Mouse (Mus musculus) heart, embryonic 12.5 days (tissue): Measurements from ENCODE around the gene Ldb3. TPM values are rescaled to one million over a fixed set of nuclear protein-coding genes. Genes with fewer than 3 reads are reported as not detected.
A peak's percentile ranks its signal among the peaks of the same experiment; 100 is the strongest.

Experiments used
- ATAC-seq: fragments of 200-750 bp; cut with Nextera tagmentation; 2 replicates; pipeline ENCODE4 v1.8.0; 2017; ENCODE audit warnings: moderate TSS enrichment, moderate library complexity; ENCODE audit not compliant: insufficient number of reproducible peaks, low FRiP score
- H3K27ac ChIP-seq: fragments of 300-500 bp; sonication (generic); 2 replicates; pipeline ENCODE4 v1.5.1; 2016; ENCODE audit warnings: mild to moderate bottlenecking, moderate library complexity; ENCODE audit not compliant: poor library complexity, severe bottlenecking
- H3K27me3 ChIP-seq: fragments of 300-500 bp; sonication (generic); replicated peaks from 2 replicates; pipeline ENCODE4 v1.6.1; 2016; ENCODE audit warnings: mild to moderate bottlenecking, moderate library complexity
- H3K36me3 ChIP-seq: fragments of 300-500 bp; sonication (generic); 2 replicates; pipeline ENCODE4 v1.6.1; 2016; ENCODE audit warnings: mild to moderate bottlenecking, moderate library complexity
- H3K4me1 ChIP-seq: fragments of 300-500 bp; sonication (generic); replicated peaks from 2 replicates; pipeline ENCODE4 v1.6.1; 2016; ENCODE audit warnings: mild to moderate bottlenecking
- H3K4me2 ChIP-seq: fragments of 300-500 bp; sonication (generic); 2 replicates; pipeline ENCODE4 v1.6.1; 2016; ENCODE audit warnings: mild to moderate bottlenecking, moderate library complexity
- H3K4me3 ChIP-seq: fragments of 300-500 bp; sonication (generic); 2 replicates; pipeline ENCODE4 v1.5.1; 2016; ENCODE audit warnings: mild to moderate bottlenecking
- H3K9ac ChIP-seq: fragments of 300-500 bp; sonication (generic); 2 replicates; pipeline ENCODE4 v1.6.1; 2016; ENCODE audit warnings: mild to moderate bottlenecking, moderate library complexity
- H3K9me3 ChIP-seq: fragments of 300-500 bp; sonication (generic); replicated peaks from 2 replicates; pipeline ENCODE4 v1.6.1; 2016; ENCODE audit warnings: mild to moderate bottlenecking, moderate library complexity
- WGBS: fragments of 180-500 bp; shearing (Covaris S2); methylation state at CpG from one replicate; pipeline ENCODE4 v1.1.7; 2016; 5-methylcytosine and 5-hydroxymethylcytosine counted together
- polyA plus RNA-seq: library from polyadenylated mRNA; unstranded; fragments of >200 nt; fragmentation: Nextera tagmentation; extraction: Ambion mirVana; gene quantifications from 2 replicates; pipeline ENCODE4 v1.2.1, GENCODE M21; 2016

Ldb3 gene
- polyA plus RNA-seq, 1 experiment from 2014 or later, result 226 TPM

DNA sequence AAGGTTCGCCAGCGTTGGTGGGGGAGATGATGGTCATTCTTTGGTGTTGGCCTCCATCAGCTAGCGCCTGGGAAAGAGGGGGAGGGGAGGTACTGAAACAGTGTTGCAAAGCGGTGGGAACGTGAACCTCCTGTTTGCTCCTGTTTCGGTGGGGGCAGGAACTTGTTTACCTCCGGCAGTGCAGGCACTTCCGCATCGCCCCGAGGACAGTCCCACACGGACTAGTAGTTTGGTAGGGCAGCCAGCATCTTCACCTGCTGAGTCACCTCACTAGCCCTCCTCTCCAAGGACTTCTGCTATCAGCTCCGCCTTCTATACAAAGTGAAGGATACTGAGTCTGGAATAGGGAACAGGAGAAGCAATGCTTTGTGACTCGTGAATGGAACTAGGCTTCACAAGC lies 26.6 kb upstream of the Ldb3 start:
- Histone ChIP-seq H3K27me3 (peaks cover 28% of the 10 kb centered on the region), H3K9me3 (no peaks in the 10 kb centered on the region), H3K36me3 (no peaks in the 10 kb centered on the region), H3K4me2 (peak overlapping the region; percentile 77), H3K4me3 (peak overlapping the region; percentile 46), H3K27ac (no peak overlapping the region), H3K9ac (peak overlapping the region; percentile 56; the same call in 1 of the 2 replicates), H3K4me1 (peaks cover 15% of the 10 kb centered on the region; the same call in 1 of the 2 replicates)
- 1% methylated on average over 13 of the region's 13 CpGs for WGBS
- peak; percentile 85 for ATAC-seq

GRCm38 (mm10) chr14:34614551-34614950 lies 26.1 kb upstream of the Ldb3 start:
- Histone ChIP-seq H3K4me3 (peak overlapping the region; percentile 46), H3K36me3 (no peaks in the 10 kb centered on the region), H3K27ac (no peak overlapping the region), H3K9ac (peak overlapping the region; percentile 56; the same call in 1 of the 2 replicates), H3K9me3 (no peaks in the 10 kb centered on the region), H3K4me2 (peak overlapping the region; percentile 77), H3K4me1 (peaks cover 15% of the 10 kb centered on the region; the same call in 1 of the 2 replicates), H3K27me3 (peaks cover 28% of the 10 kb centered on the region)
- peak; percentile 22; the same call in 1 of the 2 replicates for ATAC-seq
- WGBS, result 11% methylated on average over 15 of the region's 15 CpGs

DNA sequence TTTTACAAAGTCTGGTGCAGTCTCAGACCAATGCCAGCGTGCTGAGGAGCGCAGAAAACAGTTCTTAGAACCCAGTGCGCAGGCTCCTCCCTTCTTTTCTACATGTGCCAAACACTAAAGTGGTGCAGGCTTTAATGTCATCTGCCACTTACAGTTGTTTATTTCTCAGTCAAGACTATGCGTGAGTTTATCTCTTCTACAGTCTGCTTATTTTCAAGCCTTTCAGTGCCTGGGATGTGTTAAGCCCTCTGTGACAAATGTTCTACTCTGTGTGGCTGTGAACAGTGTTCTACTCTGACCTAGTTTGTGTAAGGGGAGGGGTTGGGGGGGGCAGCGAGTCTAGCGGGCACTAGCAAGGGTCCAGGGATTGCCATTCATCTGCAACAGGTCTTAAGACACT lies 25.0 kb upstream of the Ldb3 start:
- WGBS, result 32% methylated on average over 6 of the region's 6 CpGs
- Histone ChIP-seq H3K9me3 (no peaks in the 10 kb centered on the region), H3K27me3 (peaks cover 25% of the 10 kb centered on the region), H3K36me3 (no peaks in the 10 kb centered on the region), H3K4me3 (no peak overlapping the region), H3K4me2 (no peak overlapping the region), H3K27ac (no peak overlapping the region), H3K4me1 (peaks cover 11% of the 10 kb centered on the region; the same call in 1 of the 2 replicates), H3K9ac (no peak overlapping the region)
- ATAC-seq, result no peak

GRCm38 (mm10) chr14:34612222-34612621 lies 23.7 kb upstream of the Ldb3 start:
- no peak overlapping the region for H3K9ac ChIP-seq

DNA sequence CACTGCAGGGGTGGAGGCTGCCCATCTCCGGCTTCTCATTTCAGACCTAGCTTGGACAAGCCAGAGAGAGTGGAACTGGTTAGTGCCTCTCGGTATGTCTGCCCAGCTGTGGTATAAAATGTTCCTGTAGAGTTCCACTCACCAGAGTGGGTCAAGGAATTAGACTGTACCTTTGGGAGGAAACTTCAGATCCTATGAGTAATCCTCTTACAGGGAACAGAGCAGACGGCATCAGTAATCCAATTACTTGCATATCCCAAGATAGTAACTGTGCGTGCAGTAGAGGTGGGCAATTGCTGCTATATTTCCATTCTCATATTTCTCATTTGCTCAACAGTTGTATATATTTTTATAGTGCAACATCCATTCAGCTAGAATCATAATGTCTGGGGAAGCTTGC lies 23.1 kb upstream of the Ldb3 start:
- Histone ChIP-seq H3K9ac (no peak overlapping the region), H3K4me1 (peaks cover 21% of the 10 kb centered on the region), H3K9me3 (no peaks in the 10 kb centered on the region), H3K27me3 (peaks cover 21% of the 10 kb centered on the region), H3K36me3 (no peaks in the 10 kb centered on the region), H3K4me3 (no peak overlapping the region), H3K27ac (no peak overlapping the region), H3K4me2 (no peak overlapping the region)
- ATAC-seq, result no peak
- WGBS, result 79% methylated on average over 4 of the region's 4 CpGs

More at GRCm38 (mm10) chr14:34612222-34612621, 23.7 kb upstream of the Ldb3 start:
- Histone ChIP-seq H3K4me3 (no peak overlapping the region), H3K4me1 (peaks cover 19% of the 10 kb centered on the region), H3K27me3 (peaks cover 21% of the 10 kb centered on the region), H3K27ac (no peak overlapping the region), H3K36me3 (no peaks in the 10 kb centered on the region), H3K9me3 (no peaks in the 10 kb centered on the region), H3K4me2 (no peak overlapping the region)
- WGBS, result 49% methylated on average over 4 of the region's 4 CpGs
- ATAC-seq, result no peak

- no peaks in the 10 kb centered on the region for H3K27me3 ChIP-seq
- 87% methylated on average over 7 of the region's 7 CpGs for WGBS
- H3K36me3 ChIP-seq, result no peaks in the 10 kb centered on the region
- H3K4me2 ChIP-seq, result no peak overlapping the region
- H3K27ac ChIP-seq, result no peak overlapping the region
- ATAC-seq, result no peak
- no peaks in the 10 kb centered on the region for H3K9me3 ChIP-seq
- H3K4me3 ChIP-seq, result no peak overlapping the region
- no peak overlapping the region for H3K9ac ChIP-seq
- H3K4me1 ChIP-seq, result 0 out of 2 replicates have a peak, but pooled peaks cover 4% of the 10 kb centered on the region
Measured at GRCm38 (mm10) chr14:34601910-34602309, 13.4 kb upstream of the Ldb3 start.

DNA sequence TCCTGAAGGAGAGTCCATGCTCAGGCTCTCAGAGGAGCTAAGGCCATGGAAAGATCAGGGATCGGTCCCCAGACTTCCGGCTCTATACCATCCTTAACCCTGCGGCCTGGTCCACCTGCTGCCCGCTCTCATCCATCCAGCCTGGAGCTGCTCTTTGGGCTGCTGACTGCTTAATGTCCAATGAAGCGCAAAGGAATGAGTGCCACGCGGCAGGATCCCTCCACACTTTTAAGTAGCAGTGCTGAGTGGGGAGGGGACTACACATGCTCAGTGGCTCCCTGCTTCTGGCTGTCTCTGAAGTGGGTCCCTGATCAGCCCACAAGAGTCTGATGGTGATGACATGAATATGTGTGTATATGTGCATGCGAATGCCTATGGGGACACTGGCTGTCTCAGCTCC lies 11.5 kb upstream of the Ldb3 start, which contains the start of gene Opn4:
Gene Opn4 (minus strand): TSS at position 202 of the 400 bp plus-strand sequence.
- ATAC-seq, result no peak
- Histone ChIP-seq H3K4me2 (no peak within 1 kb of the TSS), H3K9ac (no peak within 1 kb of the TSS), H3K9me3 (no peaks in the 10 kb centered on the region), H3K36me3 (no peaks in the 10 kb centered on the region), H3K27ac (no peak within 1 kb of the TSS), H3K4me3 (no peak within 1 kb of the TSS), H3K4me1 (peaks cover 17% of the 10 kb centered on the region), H3K27me3 (no peaks in the 10 kb centered on the region)
- WGBS, result 79% methylated on average over 8 of the region's 8 CpGs

- peaks cover 54% of the 10 kb centered on the region for H3K4me1 ChIP-seq
- ATAC-seq, result no peak
- H3K4me2 ChIP-seq, result peak overlapping the region; percentile 34; the same call in 1 of the 2 replicates
- H3K4me3 ChIP-seq, result no peak overlapping the region
- H3K9me3 ChIP-seq, result no peaks in the 10 kb centered on the region
- no peaks in the 10 kb centered on the region for H3K36me3 ChIP-seq
- no peak overlapping the region for H3K27ac ChIP-seq
- 58% methylated on average over 17 of the region's 17 CpGs for WGBS
- H3K9ac ChIP-seq, result no peak overlapping the region
- no peaks in the 10 kb centered on the region for H3K27me3 ChIP-seq
Measured at GRCm38 (mm10) chr14:34595596-34596255, 7.2 kb upstream of the Ldb3 start.

GRCm38 (mm10) chr14:34591741-34592535 lies 3.5 kb upstream of the Ldb3 start:
- WGBS, result 30% methylated on average over 15 of the region's 15 CpGs
- Histone ChIP-seq H3K9me3 (no peaks in the 10 kb centered on the region), H3K4me1 (peaks cover 75% of the 10 kb centered on the region), H3K9ac (peak overlapping the region; percentile 41), H3K27me3 (no peaks in the 10 kb centered on the region), H3K36me3 (no peaks in the 10 kb centered on the region), H3K4me3 (no peak overlapping the region), H3K27ac (peak overlapping the region; percentile 95), H3K4me2 (peak overlapping the region; percentile 44)
- peak; percentile 24; the same call in 1 of the 2 replicates for ATAC-seq

DNA sequence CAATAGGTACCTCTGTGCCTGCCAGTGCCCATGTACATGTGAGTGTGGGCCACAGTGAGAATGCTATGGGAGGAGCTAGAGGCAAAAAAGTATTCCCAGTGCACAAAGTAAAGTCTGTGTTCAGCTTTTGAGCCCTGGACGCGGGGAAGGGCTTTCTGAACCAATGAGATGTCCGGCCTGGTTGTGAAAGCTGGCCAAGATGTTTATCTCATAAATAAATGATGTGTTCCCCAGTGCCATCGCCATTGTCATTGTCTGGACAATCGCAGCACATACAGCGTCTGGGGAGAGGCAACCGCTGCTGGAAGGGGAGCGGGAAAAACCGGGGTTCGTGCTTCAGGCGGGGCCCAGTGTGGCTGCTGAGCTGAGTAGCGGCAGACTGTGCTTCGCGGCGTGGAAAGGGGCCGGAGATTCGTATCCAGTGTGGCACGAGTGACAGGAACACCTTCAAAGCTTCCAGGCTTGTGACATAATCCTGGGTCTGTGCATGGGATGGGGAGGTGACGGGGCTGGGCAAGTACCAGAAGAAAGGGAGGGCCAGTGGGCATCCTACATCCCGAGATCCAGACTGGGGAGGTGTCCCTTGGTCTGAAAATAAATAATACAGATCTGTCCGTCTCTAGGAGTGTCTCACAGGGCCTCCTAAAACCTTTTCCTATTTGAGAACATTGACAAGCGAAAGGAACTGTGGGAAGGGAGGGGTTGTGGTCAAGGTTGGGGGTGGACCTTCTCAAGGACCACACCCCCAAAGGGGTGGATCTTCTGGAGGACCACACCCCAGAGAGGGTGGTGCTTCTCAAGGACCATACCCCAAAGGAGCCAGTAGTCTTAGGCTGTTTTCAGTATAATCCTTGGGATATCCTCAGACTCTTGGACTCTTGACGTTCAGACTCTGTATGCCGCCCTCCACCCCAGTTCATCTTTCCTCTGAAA lies 2.5 kb upstream of the Ldb3 start:
- Histone ChIP-seq H3K27me3 (no peaks in the 10 kb centered on the region), H3K4me2 (peak overlapping the region; percentile 44), H3K36me3 (peaks cover 1% of the 10 kb centered on the region; the same call in 1 of the 2 replicates), H3K4me3 (no peak overlapping the region), H3K9me3 (no peaks in the 10 kb centered on the region), H3K27ac (peak overlapping the region; percentile 95), H3K4me1 (peaks cover 73% of the 10 kb centered on the region), H3K9ac (no peak overlapping the region)
- ATAC-seq, result no peak
- 56% methylated on average over 24 of the region's 24 CpGs for WGBS
